19 mouse cellular contexts compared by ENCODE assay signal in genomic region chr7:102014995-102015394, GRCm38 (mm10). TPM values are rescaled to one million over a fixed set of nuclear protein-coding genes. Genes with fewer than 3 reads are reported as not detected.
"Had no signal": no experiment of that assay in that cellular context is flagged by ENCODE, and none has a peak within 500 bp of the region (broad histone marks: within the 10 kb centered on the region; RNA-seq: fewer than 3 reads in every experiment).

No protein-coding gene starts in this region.

- H3K27ac ChIP-seq: lung, embryonic 15.5 days; macrophage; midbrain, embryonic 15.5 days; neural tube, embryonic 13.5 days; stomach, embryonic 15.5 days; stomach, postnatal 0 days had no signal

- ATAC-seq: liver, postnatal 0 days; lung, postnatal 0 days; midbrain, embryonic 13.5 days; midbrain, embryonic 15.5 days had no signal

- H3K4me1 ChIP-seq: lung, embryonic 15.5 days; midbrain, embryonic 13.5 days; midbrain, embryonic 15.5 days; neural tube, embryonic 13.5 days; stomach, embryonic 15.5 days had no signal

- H3K9ac ChIP-seq: liver, postnatal 0 days; lung, embryonic 15.5 days; midbrain, embryonic 13.5 days; midbrain, embryonic 15.5 days; neural tube, embryonic 13.5 days; stomach, embryonic 15.5 days had no signal

- DNase-seq: liver, postnatal 0 days; lung, adult 2 months; lung, postnatal 14 days; lung, postnatal 36 days; right cerebral cortex, postnatal 14 days; thymus, adult 2 months; thymus, postnatal 25 days; thymus, postnatal 4 days had no signal

- H3K4me2 ChIP-seq: lung, embryonic 15.5 days; midbrain, embryonic 11.5 days; midbrain, embryonic 13.5 days; midbrain, embryonic 15.5 days; neural tube, embryonic 13.5 days; stomach, embryonic 15.5 days had no signal

- H3K9me3 ChIP-seq: lung, embryonic 15.5 days; megakaryocyte, embryonic 14.5 days; midbrain, embryonic 13.5 days; midbrain, embryonic 15.5 days; neural tube, embryonic 13.5 days; stomach, embryonic 15.5 days had no signal

- H3K27me3 ChIP-seq: lung, embryonic 15.5 days; megakaryocyte, embryonic 14.5 days; midbrain, embryonic 13.5 days; midbrain, embryonic 15.5 days; neural tube, embryonic 13.5 days; stomach, embryonic 15.5 days had no signal

- H3K4me3 ChIP-seq: lung, embryonic 15.5 days; megakaryocyte, embryonic 14.5 days; midbrain, embryonic 13.5 days; midbrain, embryonic 15.5 days; neural tube, embryonic 13.5 days; stomach, embryonic 15.5 days had no signal

RNA-seq across cellular contexts. Expression of gene Xntrpc, which starts 50.5 kb away (rescaled TPM):
- total RNA-seq: monocyte, adult 5-6 weeks had no signal
- polyA plus RNA-seq: macrophage had no signal
